Comparison of ENCODE assay signal across 28 mouse cellular contexts in genomic region chr7:94706457-94706856, GRCm38 (mm10).
"Had no signal": no experiment of that assay in that cellular context is flagged by ENCODE, and none has a peak within 500 bp of the region (broad histone marks: within the 10 kb centered on the region; RNA-seq: fewer than 3 reads in every experiment).

No protein-coding gene starts in this region.

- H3K4me1 ChIP-seq: heart, embryonic 13.5 days; heart, embryonic 15.5 days; hindbrain, embryonic 13.5 days; hindbrain, embryonic 15.5 days; intestine, embryonic 15.5 days; limb, embryonic 10.5 days; limb, embryonic 12.5 days; liver, embryonic 13.5 days; liver, embryonic 15.5 days had no signal

- H3K27me3 ChIP-seq: heart, embryonic 13.5 days; heart, embryonic 15.5 days; hindbrain, embryonic 13.5 days; hindbrain, embryonic 15.5 days; intestine, embryonic 15.5 days; limb, embryonic 12.5 days; liver, embryonic 13.5 days; liver, embryonic 15.5 days had no signal

- H3K4me2 ChIP-seq: heart, embryonic 11.5 days; heart, embryonic 13.5 days; heart, embryonic 15.5 days; hindbrain, embryonic 13.5 days; hindbrain, embryonic 15.5 days; intestine, embryonic 15.5 days; limb, embryonic 12.5 days; liver, embryonic 11.5 days; liver, embryonic 13.5 days; liver, embryonic 15.5 days had no signal

- H3K27ac ChIP-seq: gastrocnemius, adult 2 months; heart, adult 2 months; heart, embryonic 13.5 days; heart, embryonic 15.5 days; hindbrain, embryonic 13.5 days; hindbrain, embryonic 15.5 days; intestine, embryonic 15.5 days; layer of hippocampus, adult 2 months; left cerebral cortex, adult 2 months; limb, embryonic 10.5 days; limb, embryonic 12.5 days; liver, embryonic 13.5 days; liver, embryonic 15.5 days had no signal

- H3K4me3 ChIP-seq: gastrocnemius, adult 2 months; heart, adult 2 months; heart, embryonic 13.5 days; heart, embryonic 15.5 days; hindbrain, embryonic 13.5 days; hindbrain, embryonic 15.5 days; intestine, embryonic 15.5 days; layer of hippocampus, adult 2 months; left cerebral cortex, adult 2 months; limb, embryonic 10.5 days; limb, embryonic 12.5 days; liver, embryonic 13.5 days; liver, embryonic 15.5 days had no signal

- H3K9ac ChIP-seq: heart, embryonic 13.5 days; heart, embryonic 15.5 days; hindbrain, embryonic 13.5 days; hindbrain, embryonic 15.5 days; intestine, embryonic 15.5 days; limb, embryonic 12.5 days; liver, embryonic 13.5 days; liver, embryonic 15.5 days had no signal

- H3K9me3 ChIP-seq: heart, embryonic 13.5 days; heart, embryonic 15.5 days; hindbrain, embryonic 13.5 days; hindbrain, embryonic 15.5 days; intestine, embryonic 15.5 days; limb, embryonic 10.5 days; limb, embryonic 12.5 days; liver, embryonic 13.5 days; liver, embryonic 15.5 days had no signal

- DNase-seq: gastrocnemius, adult 2 months; gastrocnemius, postnatal 10 days; gastrocnemius, postnatal 25 days; heart, adult 11 months; heart, adult 2 months; heart, postnatal 14 days; heart, postnatal 36 days; kidney, adult 18-20 months; kidney, adult 8-10 months; kidney, postnatal 10 days; kidney, postnatal 25 days; kidney, postnatal 4 days; liver; liver, embryonic 13.5 days had no signal

- ATAC-seq: inflammation-experienced regulatory T-cells, adult 6 months; intestine, embryonic 15.5 days; intestine, postnatal 0 days had no signal

- H3K36me3 ChIP-seq: heart, embryonic 13.5 days; heart, embryonic 15.5 days; hindbrain, embryonic 13.5 days; hindbrain, embryonic 15.5 days; intestine, embryonic 15.5 days; limb, embryonic 10.5 days; limb, embryonic 12.5 days; liver, embryonic 13.5 days; liver, embryonic 15.5 days had no signal
